Mouse (Mus musculus) lung, adult 2 months (tissue): ENCODE measurements around the gene Spast.

Experiments
- CTCF ChIP-seq: fragments of 200-500 bp; IDR thresholded peaks from 2 replicates; pipeline ENCODE4 v1.5.1; 2011; ENCODE audit warnings: mild to moderate bottlenecking, low read length, control low read depth; ENCODE audit not compliant: insufficient read depth
- POLR2A ChIP-seq: fragments of 200-500 bp; IDR thresholded peaks from 2 replicates; pipeline ENCODE4 v1.6.1; 2011; ENCODE audit warnings: low read depth, mild to moderate bottlenecking, control low read depth, low read length, borderline replicate concordance; ENCODE audit errors: extremely low read depth

- TF ChIP-seq POLR2A (no peak), CTCF (peak; percentile 55)
These were observed 42.5 kb upstream of the Spast start for GRCm38 (mm10) chr17:74296076-74296823.
